Mouse (Mus musculus): Measurements from ENCODE around the gene Rab35. TPM values are rescaled to one million over a fixed set of nuclear protein-coding genes. Genes with fewer than 3 reads are reported as not detected.
A peak's percentile ranks its signal among the peaks of the same experiment; 100 is the strongest.

Gene Rab35
- total RNA-seq, 2 experiments from 2014 or later, result 86.0 to 96.7 TPM

GRCm38 (mm10) chr5:115686716-115687115, 55.0 kb downstream of the Rab35 start:
- DNase-seq (ENCODE audit: low spot score in 2 of 2), result no peak
- intact Hi-C loops (cut with DNase I), result no loop called here

GRCm38 (mm10) chr5:115693271-115693670, 61.6 kb downstream of the Rab35 start:
- no peak for DNase-seq (ENCODE audit: low spot score in 2 of 2)
- intact Hi-C loops (cut with DNase I), result no loop called here

- peak in 1 of 2 experiments; percentile 43 for DNase-seq (ENCODE audit: low spot score in 2 of 2)
- intact Hi-C loops (cut with DNase I), result no loop called here
Observed at GRCm38 (mm10) chr5:115695191-115695770, 63.6 kb downstream of the Rab35 start.

GRCm38 (mm10) chr5:115696811-115697210, 65.1 kb downstream of the Rab35 start:
- intact Hi-C loops (cut with DNase I), result no loop called here
- no peak for DNase-seq (ENCODE audit: low spot score in 2 of 2)

Small RNA genes within 50 kb of the gene (microRNA-seq; reads per million reads assigned to microRNA genes)
- 0 to 1.7 reads per million in 2 experiments for gene Mir7030

Other genes starting within 250 kb of the Rab35 start
- gene Msi1, start 202.3 kb upstream of the Rab35 start, total RNA-seq (2021), result 10 to 100 TPM; 45.2 to 49.2 TPM
- gene Pla2g1b, start 165.6 kb upstream of the Rab35 start, total RNA-seq (2021), result not detected
- gene Sirt4, start 147.2 kb upstream of the Rab35 start, total RNA-seq (2021), result 10 to 100 TPM; 31.1 to 34.0 TPM
- gene Pxn, start 125.2 kb upstream of the Rab35 start, total RNA-seq (2021), result 10 to 100 TPM; 19.9 to 21.0 TPM
- 100 to 1,000 TPM; 208 to 218 TPM for gene Rplp0, start 72.4 kb upstream of the Rab35 start, total RNA-seq (2021)
- 10 to 100 TPM; 61.4 to 75.7 TPM for gene Gcn1l1, start 66.7 kb upstream of the Rab35 start, total RNA-seq (2021)
- 100 to 1,000 TPM; 157 to 159 TPM for gene Bicdl1, start 99.7 kb downstream of the Rab35 start, total RNA-seq (2021)
- gene Cit, start 213.4 kb downstream of the Rab35 start, total RNA-seq (2021), result 100 to 1,000 TPM; 177 to 207 TPM